Mouse (Mus musculus): ENCODE data around the gene Phox2a.

GRCm38 (mm10) chr7:101869163-101869500 is 51.0 kb downstream of the Phox2a start:
- no peak for TF ChIP-seq CTCF (IDR thresholded peaks at IDR 0.05; ENCODE audit: low read depth)
- TF ChIP-seq EP300 (IDR thresholded peaks at IDR 0.05; ENCODE audit: low read depth) = no peak

All from liver, postnatal 0 days (tissue).